Mouse (Mus musculus): ENCODE measurements around the gene AY761185.
"Not testable (repeated sequence)": the region's sequence is repeated elsewhere in the genome, so short reads cannot be mapped to it uniquely, and the experiment has no call there.

Gene AY761185

DNA sequence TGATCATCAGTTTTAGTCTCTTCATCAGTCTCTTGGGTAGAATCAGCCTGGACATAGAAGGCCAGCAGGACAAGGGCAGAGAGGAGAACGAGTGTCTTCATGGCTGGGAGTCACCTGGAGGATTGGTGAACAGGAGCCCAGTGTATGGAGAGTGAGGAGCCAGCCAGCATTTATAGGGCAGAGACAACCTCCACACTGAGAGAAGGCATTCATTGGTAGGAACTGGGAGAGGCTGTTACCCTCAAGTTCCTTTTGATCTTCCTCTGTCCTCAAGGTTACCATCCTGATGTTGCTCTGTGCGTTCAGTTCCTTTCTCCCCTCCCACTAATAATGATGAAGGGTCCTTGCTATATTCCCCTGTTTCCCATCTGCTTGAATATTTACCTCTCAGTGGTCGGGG lies at the start of gene AY761185:
Gene AY761185, minus strand, starts transcription at position 101 of the 400 bp plus-strand sequence.
- no peak for DNase-seq (ENCODE audit: low spot score in 2 of 2)

DNA sequence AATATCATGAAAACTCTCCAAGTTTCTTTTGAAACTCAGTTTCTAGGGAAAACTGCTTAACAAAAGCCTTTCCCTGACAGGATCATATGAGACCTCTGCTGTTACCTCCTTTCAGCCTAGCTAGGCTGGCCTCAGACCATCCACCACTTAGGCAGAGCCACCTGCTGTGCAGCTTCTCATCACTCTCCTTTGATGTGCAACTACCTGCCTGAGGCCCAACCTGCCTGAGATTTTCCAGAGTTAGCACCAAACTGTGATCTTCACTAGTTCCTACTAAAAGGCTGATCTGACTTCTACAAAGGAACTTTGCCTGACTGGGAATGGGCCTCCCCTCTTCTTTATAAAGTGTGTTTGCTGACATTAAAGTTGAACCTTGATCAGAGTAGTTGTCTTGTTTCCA lies 49.5 kb upstream of the AY761185 start:
- DNase-seq (ENCODE audit: low spot score in 2 of 2) = not testable (repeated sequence)

DNA sequence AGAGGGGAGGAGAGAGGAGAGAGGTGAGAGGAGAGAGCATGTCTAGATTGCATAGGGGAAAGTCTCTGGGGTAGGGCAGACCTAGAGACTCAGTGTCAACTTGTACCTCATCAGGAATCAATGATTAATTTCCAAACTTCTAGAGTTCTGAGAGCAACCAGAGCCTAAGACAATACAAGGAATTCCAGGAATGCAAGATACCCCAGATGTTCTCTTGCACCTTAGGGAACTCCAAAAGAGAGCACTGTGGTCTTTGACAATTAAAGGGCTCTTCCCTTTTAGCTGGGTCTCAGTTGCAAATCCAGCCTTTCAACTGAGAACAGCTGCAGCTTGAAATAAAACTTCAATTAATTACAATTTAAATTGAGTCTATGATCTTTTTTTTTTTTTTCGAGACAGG lies 35.3 kb upstream of the AY761185 start:
- DNase-seq (ENCODE audit: low spot score in 2 of 2) = no peak

DNA sequence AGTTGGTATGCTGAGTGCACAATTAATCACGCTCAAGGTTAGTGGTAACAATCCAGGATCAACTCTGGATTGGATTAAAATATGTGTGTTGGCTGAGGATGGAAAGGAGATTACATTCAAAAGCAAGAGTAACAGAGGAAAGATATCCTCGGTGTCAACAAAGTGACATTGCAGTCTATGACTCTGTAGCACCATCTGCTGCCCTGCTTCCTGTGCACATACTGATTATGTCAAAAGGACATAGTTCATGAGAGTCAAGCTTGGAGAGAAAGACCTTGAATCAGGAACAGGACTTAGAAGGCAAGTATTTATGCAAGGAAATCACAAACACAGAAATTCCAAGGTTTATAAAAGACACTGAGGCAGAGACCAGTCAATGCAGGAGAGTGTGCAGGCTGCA lies 20.0 kb upstream of the AY761185 start:
- no peak for DNase-seq (ENCODE audit: low spot score in 2 of 2)

DNA sequence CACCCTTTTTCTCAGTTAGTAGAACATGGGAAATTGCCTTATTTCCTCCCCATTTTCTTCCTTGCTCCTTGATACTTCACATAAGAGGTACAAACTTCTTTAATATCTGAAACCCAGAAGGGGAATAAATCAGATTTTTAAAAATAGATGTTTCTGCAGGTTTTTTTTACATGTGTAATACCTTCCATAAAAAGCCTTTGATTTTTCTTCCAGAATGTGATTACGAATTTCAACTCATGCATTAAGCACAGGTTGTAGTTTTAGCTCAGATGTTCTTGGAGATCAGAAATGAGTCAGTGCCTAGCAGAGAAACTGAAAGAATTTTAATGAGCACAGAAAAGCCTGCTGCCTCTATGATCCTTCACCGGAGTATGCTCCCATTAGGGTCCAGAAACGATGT lies 22.5 kb downstream of the AY761185 start, which contains the start of gene Gm6040:
Gene Gm6040, minus strand, starts transcription at position 101 of the 400 bp plus-strand sequence.
- DNase-seq (ENCODE audit: low spot score in 2 of 2) = no peak

DNA sequence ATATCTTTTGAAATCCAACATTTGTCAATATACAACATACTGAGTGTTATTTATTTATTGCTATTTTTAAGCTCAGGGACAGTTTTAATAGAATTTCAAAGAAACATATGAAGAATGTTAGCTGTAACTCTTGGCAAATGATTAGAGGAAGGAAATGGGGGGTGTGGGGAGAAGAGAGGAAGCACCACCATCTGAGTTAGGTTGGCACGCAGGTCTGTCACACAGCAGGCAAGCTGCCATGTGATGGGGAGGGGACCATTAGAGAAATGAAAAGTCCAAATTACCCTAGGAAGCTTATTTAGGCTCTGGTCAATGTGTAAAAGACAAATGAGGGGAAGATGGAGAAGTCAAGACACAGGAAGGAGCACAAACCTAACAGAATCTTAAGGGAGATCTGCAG lies 32.2 kb downstream of the AY761185 start:
- DNase-seq (ENCODE audit: low spot score in 2 of 2) = no peak

DNA sequence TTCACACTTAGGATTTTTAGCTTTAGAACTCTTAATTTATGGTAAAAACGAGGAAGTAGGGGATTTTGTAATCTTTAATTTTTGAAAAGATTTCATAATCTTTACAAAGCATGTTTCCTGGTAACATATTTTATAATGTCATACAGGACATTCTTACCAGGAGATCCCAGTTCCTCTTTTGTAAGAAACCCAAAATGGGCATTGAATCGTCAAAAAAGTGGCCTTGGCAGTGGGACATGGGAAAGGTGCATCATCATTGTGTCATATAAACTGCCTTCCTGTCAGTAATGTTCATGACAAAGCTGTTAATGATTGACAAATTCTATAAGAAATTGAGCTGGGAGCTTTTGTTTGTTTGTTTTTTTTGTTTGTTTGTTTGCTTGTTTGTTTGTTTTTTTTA lies 36.3 kb downstream of the AY761185 start:
- DNase-seq (ENCODE audit: low spot score in 2 of 2) = no peak

DNA sequence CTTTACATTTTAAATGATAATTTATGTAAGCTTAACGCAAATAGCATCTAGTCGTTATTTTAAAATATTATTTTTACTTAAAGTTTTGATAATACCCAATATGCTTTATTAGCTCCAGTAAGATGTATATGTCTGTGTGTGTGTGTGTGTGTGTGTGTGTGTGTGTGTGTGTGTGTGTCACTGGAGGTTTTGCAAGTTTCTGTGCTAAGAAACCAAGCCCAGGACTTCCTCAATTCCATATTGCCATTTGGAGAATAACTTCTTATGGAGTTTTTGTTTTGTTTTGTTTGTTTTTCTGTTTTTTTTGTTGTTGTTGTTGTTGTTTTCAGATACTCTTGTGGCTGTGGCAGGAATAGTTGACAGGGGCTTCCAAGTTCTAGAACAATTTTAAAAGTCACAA lies 37.4 kb downstream of the AY761185 start:
- DNase-seq (ENCODE audit: low spot score in 2 of 2) = no peak

DNA sequence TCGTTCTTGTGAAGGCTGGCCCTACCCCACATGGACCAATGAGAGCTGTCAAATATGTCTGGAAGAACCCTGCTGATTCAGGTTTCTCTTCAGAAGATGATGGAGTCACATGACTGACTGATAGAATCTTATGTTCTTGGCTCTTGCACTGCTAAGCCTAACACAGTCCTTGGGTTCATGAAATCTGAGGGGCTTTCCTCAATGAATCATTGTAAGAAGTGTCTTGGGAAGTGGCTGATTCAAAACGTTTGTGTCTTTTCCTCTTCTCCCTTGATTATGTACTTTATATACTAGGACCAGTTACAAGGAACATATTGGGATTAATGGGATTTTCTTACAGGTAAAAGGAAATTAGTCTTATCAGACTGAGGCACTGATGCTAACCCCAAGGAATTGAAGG lies 42.0 kb downstream of the AY761185 start, which contains the start of gene Gm15056:
Gene Gm15056, minus strand, starts transcription at position 101 of the 400 bp plus-strand sequence.
- no peak for DNase-seq (ENCODE audit: low spot score in 2 of 2)

Data from cerebellum, postnatal 4 days (tissue).